15 mouse cellular contexts compared by ENCODE assay signal in genomic region chr13:95715356-95715755, GRCm38 (mm10).
"Had no signal": no experiment of that assay in that cellular context is flagged by ENCODE, and none has a peak within 500 bp of the region (broad histone marks: within the 10 kb centered on the region; RNA-seq: fewer than 3 reads in every experiment).

No protein-coding gene starts in this region.

- H3K9ac ChIP-seq: neural tube, embryonic 13.5 days; neural tube, embryonic 15.5 days; stomach, embryonic 15.5 days had no signal

- DNase-seq: right cerebral cortex, adult 18-20 months; right cerebral cortex, postnatal 14 days; right cerebral cortex, postnatal 25 days; right cerebral cortex, postnatal 4 days; spleen, adult 18-20 months; thymus, adult 18-20 months; thymus, adult 2 months; thymus, postnatal 14 days; thymus, postnatal 25 days; thymus, postnatal 36 days; thymus, postnatal 4 days had no signal

- H3K4me1 ChIP-seq: stomach, embryonic 15.5 days had no signal

- H3K27ac ChIP-seq: neural tube, embryonic 13.5 days; neural tube, embryonic 15.5 days; stomach, embryonic 15.5 days; stomach, postnatal 0 days had no signal

- H3K27me3 ChIP-seq: neural tube, embryonic 13.5 days; neural tube, embryonic 15.5 days; stomach, embryonic 15.5 days had no signal

- H3K36me3 ChIP-seq: neural tube, embryonic 13.5 days; neural tube, embryonic 15.5 days had no signal

- H3K4me2 ChIP-seq: neural tube, embryonic 13.5 days; neural tube, embryonic 15.5 days; stomach, embryonic 15.5 days had no signal

- H3K9me3 ChIP-seq: neural tube, embryonic 13.5 days; neural tube, embryonic 15.5 days; stomach, embryonic 15.5 days had no signal

- H3K4me3 ChIP-seq: neural tube, embryonic 13.5 days; neural tube, embryonic 15.5 days; stomach, embryonic 15.5 days had no signal
